Mouse (Mus musculus) heart, embryonic 12.5 days (tissue): ENCODE data around the gene Wt1. TPM values are rescaled to one million over a fixed set of nuclear protein-coding genes. Genes with fewer than 3 reads are reported as not detected.

Experiments used
- ATAC-seq: fragments of 200-750 bp; cut with Nextera tagmentation; 2 replicates; pipeline ENCODE4 v1.8.0; 2017; ENCODE audit warnings: moderate TSS enrichment, moderate library complexity; ENCODE audit not compliant: insufficient number of reproducible peaks, low FRiP score
- H3K27ac ChIP-seq: fragments of 300-500 bp; sonication (generic); 2 replicates; pipeline ENCODE4 v1.5.1; 2016; ENCODE audit warnings: mild to moderate bottlenecking, moderate library complexity; ENCODE audit not compliant: poor library complexity, severe bottlenecking
- H3K27me3 ChIP-seq: fragments of 300-500 bp; sonication (generic); replicated peaks from 2 replicates; pipeline ENCODE4 v1.6.1; 2016; ENCODE audit warnings: mild to moderate bottlenecking, moderate library complexity
- H3K36me3 ChIP-seq: fragments of 300-500 bp; sonication (generic); 2 replicates; pipeline ENCODE4 v1.6.1; 2016; ENCODE audit warnings: mild to moderate bottlenecking, moderate library complexity
- H3K4me1 ChIP-seq: fragments of 300-500 bp; sonication (generic); replicated peaks from 2 replicates; pipeline ENCODE4 v1.6.1; 2016; ENCODE audit warnings: mild to moderate bottlenecking
- H3K4me2 ChIP-seq: fragments of 300-500 bp; sonication (generic); 2 replicates; pipeline ENCODE4 v1.6.1; 2016; ENCODE audit warnings: mild to moderate bottlenecking, moderate library complexity
- H3K4me3 ChIP-seq: fragments of 300-500 bp; sonication (generic); 2 replicates; pipeline ENCODE4 v1.5.1; 2016; ENCODE audit warnings: mild to moderate bottlenecking
- H3K9ac ChIP-seq: fragments of 300-500 bp; sonication (generic); 2 replicates; pipeline ENCODE4 v1.6.1; 2016; ENCODE audit warnings: mild to moderate bottlenecking, moderate library complexity
- H3K9me3 ChIP-seq: fragments of 300-500 bp; sonication (generic); replicated peaks from 2 replicates; pipeline ENCODE4 v1.6.1; 2016; ENCODE audit warnings: mild to moderate bottlenecking, moderate library complexity
- WGBS: fragments of 180-500 bp; shearing (Covaris S2); methylation state at CpG from one replicate; pipeline ENCODE4 v1.1.7; 2016; 5-methylcytosine and 5-hydroxymethylcytosine counted together
- polyA plus RNA-seq: library from polyadenylated mRNA; unstranded; fragments of >200 nt; fragmentation: Nextera tagmentation; extraction: Ambion mirVana; gene quantifications from 2 replicates; pipeline ENCODE4 v1.2.1, GENCODE M21; 2016

Wt1 gene
- polyA plus RNA-seq, 1 experiment from 2014 or later: 30.7 TPM

DNA sequence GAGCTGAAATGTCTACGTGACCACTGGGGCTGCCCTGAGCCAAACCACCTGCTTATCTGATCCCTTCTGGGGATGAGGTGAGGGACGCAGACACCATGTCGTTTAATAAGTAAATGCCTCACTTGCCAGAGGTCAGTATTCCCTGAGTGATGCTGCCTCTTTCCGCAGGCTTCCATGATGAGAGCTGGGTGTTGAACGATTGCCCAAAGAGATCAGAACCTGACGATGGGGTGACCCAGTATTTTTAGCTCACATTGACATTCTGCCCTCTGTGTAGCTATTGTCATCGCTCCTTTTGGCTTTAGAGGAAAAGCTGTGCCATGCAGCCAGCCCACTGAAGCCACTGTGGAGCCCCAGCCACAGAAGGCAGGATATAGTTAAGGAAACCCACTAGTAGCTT is 13.1 kb downstream of the Wt1 start:
- no peak overlapping the region for H3K4me2 ChIP-seq
- 29% methylated on average over 7 of the region's 7 CpGs for WGBS
- H3K36me3 ChIP-seq: no peaks in the 10 kb centered on the region
- peaks cover 42% of the 10 kb centered on the region for H3K27me3 ChIP-seq
- ATAC-seq: peak; percentile 49; the same call in 1 of the 2 replicates
- no peaks in the 10 kb centered on the region for H3K9me3 ChIP-seq
- H3K4me1 ChIP-seq: peaks cover 22% of the 10 kb centered on the region
- no peak overlapping the region for H3K9ac ChIP-seq
- H3K27ac ChIP-seq: peak overlapping the region; percentile 20
- H3K4me3 ChIP-seq: no peak overlapping the region

DNA sequence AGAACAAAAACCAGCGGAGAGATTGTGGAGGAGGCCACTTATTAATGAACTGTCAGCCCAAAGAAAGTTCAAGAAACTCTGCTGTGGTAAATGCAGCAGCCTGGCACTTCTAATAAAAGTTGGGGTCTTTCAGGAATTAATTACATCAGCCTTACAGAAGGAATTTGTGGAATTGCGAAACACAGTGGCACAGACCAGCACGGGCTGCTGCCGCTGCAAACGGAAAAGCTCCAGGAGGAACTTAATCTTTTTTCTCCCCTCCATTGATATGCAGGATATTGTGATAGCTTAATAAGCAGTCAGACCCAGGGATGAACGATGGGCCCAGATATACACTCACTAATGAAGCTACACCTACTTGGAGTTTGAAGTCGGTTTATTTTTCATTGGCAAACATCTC is 15.0 kb downstream of the Wt1 start:
- 45% methylated on average over 7 of the region's 7 CpGs for WGBS
- Histone ChIP-seq H3K9me3 (no peaks in the 10 kb centered on the region), H3K27ac (no peak overlapping the region), H3K4me1 (peaks cover 17% of the 10 kb centered on the region), H3K4me2 (no peak overlapping the region), H3K27me3 (peaks cover 25% of the 10 kb centered on the region), H3K4me3 (no peak overlapping the region), H3K36me3 (no peaks in the 10 kb centered on the region), H3K9ac (no peak overlapping the region)
- no peak for ATAC-seq

DNA sequence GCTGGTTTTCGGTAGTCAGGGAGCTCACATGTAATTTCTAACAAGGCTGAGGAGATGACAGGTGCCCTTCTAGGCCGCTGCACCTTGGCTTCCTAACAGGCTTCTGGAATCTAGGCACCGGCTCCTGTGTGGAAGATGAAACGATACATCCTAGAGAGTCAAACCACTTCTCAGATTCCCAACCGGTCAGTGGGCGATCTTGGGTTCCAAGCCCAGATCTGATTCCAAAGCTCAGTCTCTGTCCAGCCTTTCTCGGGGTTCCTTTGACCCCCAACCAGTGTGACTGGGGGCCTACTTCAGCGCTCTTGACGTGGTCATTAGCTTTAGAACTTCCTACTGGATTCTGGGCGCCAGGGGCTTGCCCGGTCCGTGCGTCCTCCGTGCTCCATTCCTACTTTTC is 17.4 kb downstream of the Wt1 start:
- H3K4me2 ChIP-seq: no peak overlapping the region
- ATAC-seq: no peak
- 0 out of 2 replicates have a peak, but pooled peaks cover 6% of the 10 kb centered on the region for H3K27me3 ChIP-seq
- WGBS: 84% methylated on average over 14 of the region's 14 CpGs
- no peak overlapping the region for H3K27ac ChIP-seq
- H3K4me3 ChIP-seq: no peak overlapping the region
- no peaks in the 10 kb centered on the region for H3K9me3 ChIP-seq
- peaks cover 10% of the 10 kb centered on the region for H3K4me1 ChIP-seq
- H3K9ac ChIP-seq: no peak overlapping the region
- H3K36me3 ChIP-seq: no peaks in the 10 kb centered on the region

DNA sequence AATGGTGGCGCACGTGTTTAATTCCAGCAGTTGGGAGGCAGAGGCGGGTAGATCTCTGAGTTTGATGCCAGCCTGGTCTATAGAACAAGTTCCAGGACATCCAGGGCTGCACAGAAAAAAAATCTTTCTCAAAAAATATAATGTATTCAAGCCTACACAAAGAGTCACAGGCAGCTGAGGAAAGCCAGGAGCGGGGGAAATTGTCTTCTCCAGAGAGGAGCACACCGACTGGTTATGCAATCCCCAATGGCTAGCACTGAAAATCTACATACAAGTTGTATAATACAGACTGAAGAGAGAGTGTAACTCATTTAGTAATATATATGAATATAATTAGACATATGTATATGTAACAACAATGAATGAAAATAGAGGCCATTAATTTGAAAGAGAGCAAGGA is 25.2 kb downstream of the Wt1 start:
- Histone ChIP-seq H3K27ac (no peak overlapping the region), H3K9me3 (no peaks in the 10 kb centered on the region), H3K9ac (no peak overlapping the region), H3K4me1 (peaks cover 8% of the 10 kb centered on the region), H3K27me3 (no peaks in the 10 kb centered on the region), H3K36me3 (no peaks in the 10 kb centered on the region), H3K4me3 (no peak overlapping the region), H3K4me2 (no peak overlapping the region)
- no peak for ATAC-seq
- WGBS: 88% methylated on average over 5 of the region's 5 CpGs

DNA sequence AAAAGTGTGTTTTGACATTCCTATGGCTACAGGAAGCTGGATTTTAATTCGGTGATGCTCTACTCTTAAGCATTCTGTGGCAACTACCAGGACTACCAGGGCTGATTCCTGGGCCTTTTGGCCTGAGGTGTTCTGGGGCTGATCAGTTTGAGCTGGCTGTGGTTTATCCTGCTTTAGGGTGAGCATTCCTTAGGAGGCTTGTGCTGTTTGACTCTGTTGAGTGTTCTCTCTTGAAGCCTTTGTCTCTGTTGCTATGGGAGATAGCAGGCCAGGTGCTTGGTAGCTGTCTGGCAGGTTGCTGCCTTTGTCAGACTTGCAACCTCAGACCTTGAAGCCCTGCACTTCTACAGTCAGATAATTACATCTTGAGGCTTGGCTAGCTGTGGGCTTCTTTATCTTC is 26.7 kb downstream of the Wt1 start:
- no peak overlapping the region for H3K27ac ChIP-seq
- no peak overlapping the region for H3K9ac ChIP-seq
- H3K4me2 ChIP-seq: no peak overlapping the region
- WGBS: 74% methylated on average over 1 of the region's 1 CpGs
- H3K4me3 ChIP-seq: no peak overlapping the region
- H3K36me3 ChIP-seq: no peaks in the 10 kb centered on the region
- ATAC-seq: no peak
- H3K27me3 ChIP-seq: no peaks in the 10 kb centered on the region
- no peaks in the 10 kb centered on the region for H3K9me3 ChIP-seq
- H3K4me1 ChIP-seq: peaks cover 8% of the 10 kb centered on the region

DNA sequence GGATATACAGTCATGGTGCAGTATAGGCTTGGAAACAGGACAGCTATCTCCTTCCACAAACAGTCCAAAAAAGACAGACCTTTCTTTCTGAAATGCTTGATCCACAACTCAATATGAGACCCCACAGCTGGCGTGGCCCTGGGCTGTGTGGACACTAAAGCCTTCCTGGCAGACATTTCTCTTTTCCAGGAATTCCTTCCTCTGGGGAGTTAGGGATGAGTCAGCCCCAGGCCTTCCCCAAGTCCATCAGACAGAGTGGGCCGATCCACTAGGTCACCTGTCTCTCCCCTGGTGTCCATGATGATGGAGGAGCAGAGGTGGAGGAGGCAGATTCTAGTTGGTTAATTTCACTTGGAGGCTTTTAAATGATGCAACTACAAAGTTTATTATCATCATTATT is 34.6 kb downstream of the Wt1 start:
- 81% methylated on average over 2 of the region's 2 CpGs for WGBS
- H3K27ac ChIP-seq: no peak overlapping the region
- H3K4me1 ChIP-seq: peaks cover 10% of the 10 kb centered on the region; the same call in 1 of the 2 replicates
- no peak overlapping the region for H3K9ac ChIP-seq
- no peaks in the 10 kb centered on the region for H3K36me3 ChIP-seq
- H3K9me3 ChIP-seq: no peaks in the 10 kb centered on the region
- ATAC-seq: no peak
- no peaks in the 10 kb centered on the region for H3K27me3 ChIP-seq
- no peak overlapping the region for H3K4me3 ChIP-seq
- no peak overlapping the region for H3K4me2 ChIP-seq

DNA sequence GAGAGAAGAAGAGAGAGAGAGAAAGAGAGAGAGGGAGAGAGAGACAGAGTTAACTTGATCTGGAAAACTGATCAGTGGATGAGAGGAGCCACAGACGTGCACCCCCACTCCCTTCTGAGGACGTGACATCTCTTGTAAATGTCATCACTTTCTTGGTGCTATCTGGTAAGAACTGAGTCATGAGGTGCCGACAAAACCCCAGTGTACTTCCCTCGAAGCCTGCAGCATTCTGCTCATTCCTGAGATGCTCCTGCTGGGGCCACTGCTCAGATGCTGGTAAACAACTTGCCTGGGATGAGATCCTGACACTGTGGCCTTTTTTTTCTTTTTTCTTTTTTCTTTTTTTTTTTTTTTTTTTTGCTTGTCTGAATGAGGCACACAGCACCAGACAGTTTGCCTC is 36.4 kb downstream of the Wt1 start:
- H3K36me3 ChIP-seq: 0 out of 2 replicates have a peak, but pooled peaks cover 4% of the 10 kb centered on the region
- ATAC-seq: peak; percentile 51; the same call in 1 of the 2 replicates
- H3K4me2 ChIP-seq: peak overlapping the region; percentile 24; the same call in 1 of the 2 replicates
- no peak overlapping the region for H3K9ac ChIP-seq
- peaks cover 10% of the 10 kb centered on the region; the same call in 1 of the 2 replicates for H3K4me1 ChIP-seq
- H3K9me3 ChIP-seq: no peaks in the 10 kb centered on the region
- no peaks in the 10 kb centered on the region for H3K27me3 ChIP-seq
- H3K27ac ChIP-seq: no peak overlapping the region
- 6% methylated on average over 4 of the region's 4 CpGs for WGBS
- no peak overlapping the region for H3K4me3 ChIP-seq

DNA sequence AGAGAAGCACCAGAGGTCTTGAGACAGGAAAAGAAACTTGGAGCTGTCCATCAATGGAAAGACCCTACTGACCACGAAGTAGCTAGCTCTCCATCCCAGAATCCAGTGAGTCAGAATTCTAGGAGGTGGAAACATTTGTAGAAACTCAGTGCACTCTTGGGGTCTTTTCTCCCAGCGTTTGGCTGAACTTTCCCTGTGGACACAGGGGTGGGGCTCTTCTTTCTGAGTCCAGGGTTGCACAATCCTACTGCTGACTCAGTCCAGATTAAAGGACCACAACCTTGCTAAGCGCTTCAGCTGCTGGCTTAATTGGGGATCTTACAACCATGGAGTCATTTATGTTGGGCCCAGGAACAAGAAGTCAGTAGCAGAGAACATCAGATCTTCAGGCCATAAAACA is 41.8 kb downstream of the Wt1 start:
- no peak for ATAC-seq
- H3K4me1 ChIP-seq: peaks cover 3% of the 10 kb centered on the region; the same call in 1 of the 2 replicates
- no peak overlapping the region for H3K27ac ChIP-seq
- H3K4me2 ChIP-seq: no peak overlapping the region
- no peaks in the 10 kb centered on the region for H3K9me3 ChIP-seq
- H3K27me3 ChIP-seq: no peaks in the 10 kb centered on the region
- no peak overlapping the region for H3K4me3 ChIP-seq
- H3K9ac ChIP-seq: no peak overlapping the region
- WGBS: 78% methylated on average over 3 of the region's 3 CpGs
- H3K36me3 ChIP-seq: 0 out of 2 replicates have a peak, but pooled peaks cover 5% of the 10 kb centered on the region

DNA sequence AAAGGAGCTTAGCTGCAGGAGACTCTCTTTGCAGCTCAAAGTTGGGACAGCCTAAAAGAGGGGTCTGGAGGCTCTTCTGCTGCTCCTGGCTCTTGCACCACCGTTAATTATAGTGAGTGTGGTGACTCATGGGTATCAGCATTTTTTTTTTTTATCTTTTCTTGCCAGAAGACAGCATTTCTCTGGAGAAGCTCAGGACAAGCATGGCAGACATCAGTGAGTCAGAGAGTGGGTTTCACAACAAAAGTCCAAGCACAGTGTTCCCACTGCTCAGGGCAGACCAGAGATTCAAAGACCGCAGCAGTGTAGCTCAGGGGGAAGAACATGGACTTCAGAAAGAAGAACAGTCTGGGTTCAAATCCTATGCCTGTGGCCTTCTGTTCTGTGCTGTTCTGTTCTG is 47.9 kb downstream of the Wt1 start:
- H3K4me1 ChIP-seq: no peaks in the 10 kb centered on the region
- 56% methylated on average over 2 of the region's 2 CpGs for WGBS
- 0 out of 2 replicates have a peak, but pooled peaks cover 3% of the 10 kb centered on the region for H3K27me3 ChIP-seq
- no peak for ATAC-seq
- no peak overlapping the region for H3K9ac ChIP-seq
- H3K36me3 ChIP-seq: peaks cover 3% of the 10 kb centered on the region; the same call in 1 of the 2 replicates
- no peak overlapping the region for H3K27ac ChIP-seq
- H3K9me3 ChIP-seq: 0 out of 2 replicates have a peak, but pooled peaks cover 3% of the 10 kb centered on the region
- no peak overlapping the region for H3K4me2 ChIP-seq
- no peak overlapping the region for H3K4me3 ChIP-seq

DNA sequence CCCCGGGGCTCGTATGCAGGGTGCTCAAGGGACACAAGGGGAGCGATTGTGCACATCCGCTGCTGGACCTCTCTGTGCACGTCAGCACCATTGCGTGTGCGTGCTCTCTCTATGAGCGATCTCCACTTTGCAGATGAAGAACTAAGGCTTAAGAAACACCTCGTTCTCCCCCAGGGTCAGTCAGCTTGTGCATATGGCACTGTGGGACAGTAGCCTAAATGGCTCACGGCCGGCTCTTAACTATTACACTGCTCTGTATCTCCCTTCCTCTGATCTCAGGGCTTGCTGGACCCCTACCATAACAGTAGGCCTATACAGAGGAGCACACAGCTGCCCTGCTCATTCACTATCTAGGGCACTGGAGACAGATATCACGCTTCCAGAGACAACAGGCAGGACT is 52.5 kb downstream of the Wt1 start:
- ATAC-seq: 0 out of 2 replicates have a peak, but pooled peaks have one; percentile 9
- WGBS: 75% methylated on average over 12 of the region's 12 CpGs

DNA sequence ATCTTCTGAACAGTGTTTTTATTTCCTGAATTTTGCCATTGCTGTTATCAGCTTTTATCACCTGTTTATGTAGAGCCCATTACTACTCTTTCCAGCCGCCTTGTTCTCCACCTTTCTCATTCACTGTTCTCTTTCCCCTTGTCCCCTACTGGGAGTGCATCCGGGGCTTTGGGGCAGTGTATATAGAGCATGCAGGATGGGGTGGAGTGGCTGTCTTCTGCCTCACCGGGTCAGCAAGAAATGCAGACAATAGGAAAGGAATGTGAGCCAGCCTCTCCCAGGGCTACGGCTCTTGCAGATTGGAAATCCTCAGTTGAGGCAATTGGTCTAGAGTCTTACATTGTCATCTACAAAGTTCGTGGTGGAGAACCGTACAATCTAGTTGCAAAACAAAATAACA is 56.2 kb downstream of the Wt1 start:
- Histone ChIP-seq H3K27ac (no peak overlapping the region), H3K4me1 (0 out of 2 replicates have a peak, but pooled peaks cover 7% of the 10 kb centered on the region), H3K4me3 (no peak overlapping the region), H3K36me3 (no peaks in the 10 kb centered on the region), H3K27me3 (no peaks in the 10 kb centered on the region), H3K9me3 (peaks cover 4% of the 10 kb centered on the region), H3K4me2 (no peak overlapping the region), H3K9ac (no peak overlapping the region)
- ATAC-seq: no peak
- WGBS: 41% methylated on average over 6 of the region's 6 CpGs

More for the DNA sequence above, 52.5 kb downstream of the Wt1 start:
- Histone ChIP-seq H3K27me3 (0 out of 2 replicates have a peak, but pooled peaks cover 3% of the 10 kb centered on the region), H3K36me3 (peaks cover 3% of the 10 kb centered on the region; the same call in 1 of the 2 replicates), H3K27ac (no peak overlapping the region), H3K9ac (no peak overlapping the region), H3K9me3 (peaks cover 8% of the 10 kb centered on the region), H3K4me1 (0 out of 2 replicates have a peak, but pooled peaks cover 7% of the 10 kb centered on the region), H3K4me3 (no peak overlapping the region), H3K4me2 (no peak overlapping the region)

DNA sequence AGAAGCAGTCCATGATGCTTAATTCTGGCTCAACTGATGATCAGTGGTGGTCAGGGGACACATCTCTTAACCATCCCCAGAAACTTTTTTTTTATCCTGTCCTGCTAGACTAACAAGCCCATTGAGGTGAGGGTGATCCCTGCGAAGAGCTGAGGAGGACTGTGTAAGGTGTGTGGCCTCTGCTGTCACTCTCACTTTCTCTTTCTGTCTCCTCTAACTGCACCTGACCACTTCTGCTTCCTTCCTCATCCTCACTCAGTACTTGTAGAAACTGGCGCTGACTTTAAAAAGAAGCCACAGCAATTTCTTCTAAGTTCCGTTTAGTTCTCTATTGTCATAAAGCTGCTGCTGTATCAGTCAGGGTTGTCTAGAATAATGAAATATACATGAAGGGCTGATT is 58.8 kb downstream of the Wt1 start:
- Histone ChIP-seq H3K9ac (no peak overlapping the region), H3K4me3 (no peak overlapping the region), H3K36me3 (no peaks in the 10 kb centered on the region), H3K4me1 (0 out of 2 replicates have a peak, but pooled peaks cover 7% of the 10 kb centered on the region), H3K4me2 (no peak overlapping the region), H3K27ac (no peak overlapping the region), H3K27me3 (no peaks in the 10 kb centered on the region), H3K9me3 (peaks cover 2% of the 10 kb centered on the region)
- ATAC-seq: no peak
- 89% methylated on average over 3 of the region's 3 CpGs for WGBS
